Mouse (Mus musculus): Measurements from ENCODE around the gene Lipt1. TPM values are rescaled to one million over a fixed set of nuclear protein-coding genes. Genes with fewer than 3 reads are reported as not detected.

Gene Lipt1
- polyA plus RNA-seq, 1 experiment from 2014 or later = 8.0 TPM

- no peaks in the 10 kb centered on the region for H3K9me3 ChIP-seq (replicated peaks)
- ATAC-seq = no peak
- H3K4me1 ChIP-seq = no peaks in the 10 kb centered on the region
- H3K36me3 ChIP-seq (ENCODE audit: poor library complexity, severe bottlenecking) = no peaks in the 10 kb centered on the region
- H3K4me2 ChIP-seq = no peak overlapping the region
- H3K27ac ChIP-seq = no peak overlapping the region
- 79% methylated on average over 2 of the region's 2 CpGs for WGBS
- H3K9ac ChIP-seq = no peak overlapping the region
- no peak overlapping the region for H3K4me3 ChIP-seq
- H3K27me3 ChIP-seq = 0 out of 2 replicates have a peak, but pooled peaks cover 2% of the 10 kb centered on the region
Measured at GRCm38 (mm10) chr1:37912751-37913150, 41.2 kb downstream of the Lipt1 start.

GRCm38 (mm10) chr1:37916393-37916792 lies 44.9 kb downstream of the Lipt1 start, which contains the start of gene Lyg2:
Gene Lyg2, minus strand, starts transcription at chr1:37916493.
- Histone ChIP-seq H3K4me2 (no peak within 1 kb of the TSS), H3K4me1 (no peaks in the 10 kb centered on the region), H3K4me3 (no peak within 1 kb of the TSS), H3K27me3 (0 out of 2 replicates have a peak, but pooled peaks cover 2% of the 10 kb centered on the region), H3K27ac (no peak within 1 kb of the TSS), H3K9me3 (replicated peaks) (no peaks in the 10 kb centered on the region), H3K36me3 (ENCODE audit: poor library complexity, severe bottlenecking) (no peaks in the 10 kb centered on the region), H3K9ac (no peak within 1 kb of the TSS)
- ATAC-seq = no peak
- 45% methylated on average over 5 of the region's 5 CpGs for WGBS

- WGBS = 68% methylated on average over 13 of the region's 13 CpGs
- Histone ChIP-seq H3K9me3 (replicated peaks) (no peaks in the 10 kb centered on the region), H3K9ac (no peak overlapping the region), H3K27ac (no peak overlapping the region), H3K4me2 (no peak overlapping the region), H3K27me3 (0 out of 2 replicates have a peak, but pooled peaks cover 2% of the 10 kb centered on the region), H3K36me3 (ENCODE audit: poor library complexity, severe bottlenecking) (no peaks in the 10 kb centered on the region), H3K4me3 (no peak overlapping the region), H3K4me1 (no peaks in the 10 kb centered on the region)
- ATAC-seq = no peak
Measured at GRCm38 (mm10) chr1:37917666-37918065, 46.1 kb downstream of the Lipt1 start.

- no peak for ATAC-seq
- Histone ChIP-seq H3K27me3 (0 out of 2 replicates have a peak, but pooled peaks cover 2% of the 10 kb centered on the region), H3K36me3 (ENCODE audit: poor library complexity, severe bottlenecking) (no peaks in the 10 kb centered on the region), H3K4me2 (no peak overlapping the region), H3K9ac (no peak overlapping the region), H3K4me3 (no peak overlapping the region), H3K4me1 (no peaks in the 10 kb centered on the region), H3K9me3 (replicated peaks) (no peaks in the 10 kb centered on the region), H3K27ac (no peak overlapping the region)
- 82% methylated on average over 6 of the region's 6 CpGs for WGBS
Measured at GRCm38 (mm10) chr1:37918096-37918495, 46.6 kb downstream of the Lipt1 start.

GRCm38 (mm10) chr1:37922536-37922935 lies 51.0 kb downstream of the Lipt1 start:
- H3K36me3 ChIP-seq (ENCODE audit: poor library complexity, severe bottlenecking) = no peaks in the 10 kb centered on the region
- no peak overlapping the region for H3K4me3 ChIP-seq
- H3K9me3 ChIP-seq (replicated peaks) = no peaks in the 10 kb centered on the region
- H3K27ac ChIP-seq = no peak overlapping the region
- H3K4me1 ChIP-seq = no peaks in the 10 kb centered on the region
- no peaks in the 10 kb centered on the region for H3K27me3 ChIP-seq
- WGBS = 60% methylated on average over 8 of the region's 8 CpGs
- H3K9ac ChIP-seq = no peak overlapping the region
- no peak for ATAC-seq
- no peak overlapping the region for H3K4me2 ChIP-seq

Other genes starting within 250 kb of the Lipt1 start
- 0.62 and 1.4 TPM in 2 replicates for gene 2010300C02Rik, start 151.7 kb upstream of the Lipt1 start, polyA plus RNA-seq (2015; fragmentation: Nextera tagmentation; extraction: Ambion mirVana)
- 18.9 and 21.3 TPM in 2 replicates for gene Tsga10, start 5.3 kb upstream of the Lipt1 start, polyA plus RNA-seq (2015; fragmentation: Nextera tagmentation; extraction: Ambion mirVana)
- gene Mitd1, start 18.7 kb downstream of the Lipt1 start, polyA plus RNA-seq (2015; fragmentation: Nextera tagmentation; extraction: Ambion mirVana) = 17.9 and 19.3 TPM in 2 replicates
- 249 and 253 TPM in 2 replicates for gene Mrpl30, start 18.7 kb downstream of the Lipt1 start, polyA plus RNA-seq (2015; fragmentation: Nextera tagmentation; extraction: Ambion mirVana)
- not detected in 2 replicates for gene Lyg2, start 44.8 kb downstream of the Lipt1 start, polyA plus RNA-seq (2015; fragmentation: Nextera tagmentation; extraction: Ambion mirVana)
- not detected in 2 replicates for gene Lyg1, start 86.0 kb downstream of the Lipt1 start, polyA plus RNA-seq (2015; fragmentation: Nextera tagmentation; extraction: Ambion mirVana)
- 162 and 167 TPM in 2 replicates for gene Txndc9, start 126.2 kb downstream of the Lipt1 start, polyA plus RNA-seq (2015; fragmentation: Nextera tagmentation; extraction: Ambion mirVana)
- 27.7 and 28.9 TPM in 2 replicates for gene Eif5b, start 126.3 kb downstream of the Lipt1 start, polyA plus RNA-seq (2015; fragmentation: Nextera tagmentation; extraction: Ambion mirVana)

Measured in forebrain, embryonic 13.5 days (tissue).